Mouse (Mus musculus) adrenal gland, postnatal 25 days (tissue): ENCODE measurements around the gene Med15. TPM values are rescaled to one million over a fixed set of nuclear protein-coding genes. Genes with fewer than 3 reads are reported as not detected.
"Not testable (repeated sequence)": the region's sequence is repeated elsewhere in the genome, so short reads cannot be mapped to it uniquely, and the experiment has no call there.

Experiments
- DNase-seq: peaks from one replicate; pipeline ENCODE4 v3.0.0; 2021; ENCODE audit warnings: mixed read lengths
- total RNA-seq: library from RNA; stranded (reverse); gene quantifications from 2 replicates; pipeline ENCODE4 v1.2.3, GENCODE M21; 2021

Med15 gene
- total RNA-seq, 1 experiment from 2014 or later = 74.8 TPM

- DNase-seq = not testable (repeated sequence)
Observed at GRCm38 (mm10) chr16:17614740-17615139, 118.0 kb downstream of the Med15 start.

- DNase-seq = no peak
Observed at GRCm38 (mm10) chr16:17611383-17611782, 121.3 kb downstream of the Med15 start.

- DNase-seq = no peak
Observed at GRCm38 (mm10) chr16:17605684-17606083, 127.0 kb downstream of the Med15 start.

- DNase-seq = no peak
Observed at GRCm38 (mm10) chr16:17604941-17605340, 127.8 kb downstream of the Med15 start.

Other genes starting within 250 kb of the Med15 start
- gene Aifm3, start 243.3 kb downstream of the Med15 start, total RNA-seq = 9.8 and 10.2 TPM in 2 replicates
- gene Lztr1, start 224.2 kb downstream of the Med15 start, total RNA-seq = 70.0 and 74.9 TPM in 2 replicates
- 40.7 and 44.1 TPM in 2 replicates for gene Thap7, start 201.8 kb downstream of the Med15 start, total RNA-seq
- 0.12 TPM in 1 of 2 replicates, not detected in the other for gene Lrrc74b, start 171.6 kb downstream of the Med15 start, total RNA-seq
- 0.61 and 0.76 TPM in 2 replicates for gene P2rx6, start 171.0 kb downstream of the Med15 start, total RNA-seq
- 8.0 and 14.9 TPM in 2 replicates for gene Slc7a4, start 149.7 kb downstream of the Med15 start, total RNA-seq
- 28.0 and 33.7 TPM in 2 replicates for gene Smpd4, start 113.5 kb downstream of the Med15 start, total RNA-seq
- 2.5 and 3.7 TPM in 2 replicates for gene Ccdc74a, start 86.4 kb downstream of the Med15 start, total RNA-seq
- 32.3 and 49.0 TPM in 2 replicates for gene Klhl22, start 26.7 kb upstream of the Med15 start, total RNA-seq
- gene Scarf2, start 64.4 kb upstream of the Med15 start, total RNA-seq = 8.6 and 8.7 TPM in 2 replicates
- gene B830017H08Rik, start 100.2 kb upstream of the Med15 start, total RNA-seq = not detected in 2 replicates
- 2.9 and 3.6 TPM in 2 replicates for gene Car15, start 105.5 kb upstream of the Med15 start, total RNA-seq
- 0.30 TPM in 1 of 2 replicates, not detected in the other for gene Gm20518, start 158.8 kb upstream of the Med15 start, total RNA-seq
- gene Tssk1, start 161.3 kb upstream of the Med15 start, total RNA-seq = 0.12 TPM in 1 of 2 replicates, not detected in the other
- 67.7 and 73.0 TPM in 2 replicates for gene Dgcr2, start 165.7 kb upstream of the Med15 start, total RNA-seq
- not detected in 2 replicates for gene Tssk2, start 165.7 kb upstream of the Med15 start, total RNA-seq
- 19.4 and 21.0 TPM in 2 replicates for gene Ess2, start 178.5 kb upstream of the Med15 start, total RNA-seq
- gene Gsc2, start 182.2 kb upstream of the Med15 start, total RNA-seq = not detected in 2 replicates
- gene Slc25a1, start 195.3 kb upstream of the Med15 start, total RNA-seq = 297 and 308 TPM in 2 replicates
- not detected in 2 replicates for gene Vpreb2, start 247.5 kb upstream of the Med15 start, total RNA-seq